Mouse (Mus musculus) lung, embryonic 16.5 days (tissue): ENCODE measurements at regions not wholly inside any gene's neighbourhood (a gene's known extent, or its start where the extent isn't known, plus 50 kb on each side); places are given as distances from the start of the nearest gene placed in this dataset.

Source experiments
- ATAC-seq: fragments of 200-750 bp; cut with Nextera tagmentation; 2 replicates; pipeline ENCODE4 v1.8.0; 2017; ENCODE audit warnings: low read depth, mild to moderate bottlenecking, moderate library complexity
- H3K27ac ChIP-seq: fragments of 300-500 bp; sonication (generic); 2 replicates; pipeline ENCODE4 v1.5.1; 2014; ENCODE audit warnings: mild to moderate bottlenecking, control low read depth, low read length
- H3K27me3 ChIP-seq: fragments of 300-500 bp; sonication (generic); 2 replicates; pipeline ENCODE4 v1.6.1; 2014; ENCODE audit warnings: low read depth, low read length, mixed read lengths; ENCODE audit not compliant: control insufficient read depth, insufficient read depth
- H3K36me3 ChIP-seq: fragments of 300-500 bp; sonication (generic); 2 replicates; pipeline ENCODE4 v1.6.1; 2014; ENCODE audit warnings: low read length; ENCODE audit not compliant: control insufficient read depth, insufficient read depth
- H3K4me1 ChIP-seq: fragments of 300-500 bp; sonication (generic); replicated peaks from 2 replicates; pipeline ENCODE4 v1.6.1; 2014; ENCODE audit warnings: low read length, mixed read lengths; ENCODE audit not compliant: control insufficient read depth, insufficient read depth
- H3K4me2 ChIP-seq: fragments of 300-500 bp; sonication (generic); 2 replicates; pipeline ENCODE4 v1.6.1; 2014; ENCODE audit warnings: low read depth, low read length, control low read depth
- H3K4me3 ChIP-seq: fragments of 300-500 bp; sonication (generic); 2 replicates; pipeline ENCODE4 v1.5.1; 2014; ENCODE audit warnings: mild to moderate bottlenecking, low read length, control low read depth
- H3K9ac ChIP-seq: fragments of 300-500 bp; sonication (generic); 2 replicates; pipeline ENCODE4 v1.6.1; 2014; ENCODE audit warnings: low read length, control low read depth
- H3K9me3 ChIP-seq: fragments of 300-500 bp; sonication (generic); 2 replicates; pipeline ENCODE4 v1.6.1; 2016; ENCODE audit warnings: low read length; ENCODE audit not compliant: control insufficient read depth
- WGBS: fragments of 180-500 bp; shearing (Covaris S2); extraction: QIAGEN DNeasy Blood & Tissue Kit; methylation state at CpG from one replicate; pipeline ENCODE4 v1.1.7; 2014; 5-methylcytosine and 5-hydroxymethylcytosine counted together

- Histone ChIP-seq H3K27me3 (no peaks in the 10 kb centered on the region), H3K4me1 (no peaks in the 10 kb centered on the region), H3K36me3 (no peaks in the 10 kb centered on the region), H3K4me2 (no peak overlapping the region), H3K27ac (no peak overlapping the region), H3K9ac (no peak overlapping the region), H3K4me3 (no peak overlapping the region), H3K9me3 (no peaks in the 10 kb centered on the region)
- ATAC-seq: no peak
- 74% methylated on average over 5 of the region's 5 CpGs for WGBS
Observed at GRCm38 (mm10) chr1:71757236-71757635, 104.2 kb upstream of the Fn1 start.

GRCm38 (mm10) chr1:71756159-71756558 is 103.2 kb upstream of the Fn1 start:
- ATAC-seq: no peak
- Histone ChIP-seq H3K27ac (no peak overlapping the region), H3K9me3 (no peaks in the 10 kb centered on the region), H3K4me2 (no peak overlapping the region), H3K36me3 (no peaks in the 10 kb centered on the region), H3K9ac (no peak overlapping the region), H3K4me1 (no peaks in the 10 kb centered on the region), H3K27me3 (no peaks in the 10 kb centered on the region), H3K4me3 (no peak overlapping the region)
- WGBS: 64% methylated on average over 2 of the region's 2 CpGs

- Histone ChIP-seq H3K9ac (no peak overlapping the region), H3K27ac (no peak overlapping the region), H3K9me3 (no peaks in the 10 kb centered on the region), H3K4me2 (no peak overlapping the region), H3K4me3 (no peak overlapping the region), H3K27me3 (no peaks in the 10 kb centered on the region), H3K4me1 (no peaks in the 10 kb centered on the region), H3K36me3 (no peaks in the 10 kb centered on the region)
- WGBS: 28% methylated on average over 9 of the region's 9 CpGs
- no peak for ATAC-seq
Observed at GRCm38 (mm10) chr1:71755435-71755834, 102.4 kb upstream of the Fn1 start.

GRCm38 (mm10) chr1:71752351-71752750 is 99.4 kb upstream of the Fn1 start:
- no peaks in the 10 kb centered on the region for H3K4me1 ChIP-seq
- 88% methylated on average over 1 of the region's 1 CpGs for WGBS
- H3K27me3 ChIP-seq: no peaks in the 10 kb centered on the region
- no peak overlapping the region for H3K4me2 ChIP-seq
- H3K27ac ChIP-seq: no peak overlapping the region
- no peak for ATAC-seq
- no peak overlapping the region for H3K4me3 ChIP-seq
- H3K36me3 ChIP-seq: no peaks in the 10 kb centered on the region
- H3K9me3 ChIP-seq: no peaks in the 10 kb centered on the region
- H3K9ac ChIP-seq: no peak overlapping the region

GRCm38 (mm10) chr1:71751601-71752000 is 98.6 kb upstream of the Fn1 start:
- WGBS: 72% methylated on average over 1 of the region's 1 CpGs
- no peak for ATAC-seq
- no peaks in the 10 kb centered on the region for H3K27me3 ChIP-seq
- H3K4me2 ChIP-seq: no peak overlapping the region
- H3K4me3 ChIP-seq: no peak overlapping the region
- H3K27ac ChIP-seq: no peak overlapping the region
- H3K4me1 ChIP-seq: no peaks in the 10 kb centered on the region
- H3K9ac ChIP-seq: no peak overlapping the region
- no peaks in the 10 kb centered on the region for H3K9me3 ChIP-seq
- no peaks in the 10 kb centered on the region for H3K36me3 ChIP-seq

GRCm38 (mm10) chr1:71735606-71736005 is 82.6 kb upstream of the Fn1 start:
- Histone ChIP-seq H3K4me2 (no peak overlapping the region), H3K27ac (no peak overlapping the region), H3K4me1 (no peaks in the 10 kb centered on the region), H3K9ac (no peak overlapping the region), H3K9me3 (no peaks in the 10 kb centered on the region), H3K36me3 (no peaks in the 10 kb centered on the region), H3K27me3 (no peaks in the 10 kb centered on the region), H3K4me3 (no peak overlapping the region)
- WGBS: 66% methylated on average over 3 of the region's 3 CpGs
- ATAC-seq: no peak

GRCm38 (mm10) chr1:71731623-71732022 is 78.6 kb upstream of the Fn1 start:
- H3K4me2 ChIP-seq: no peak overlapping the region
- H3K9ac ChIP-seq: no peak overlapping the region
- ATAC-seq: no peak
- H3K9me3 ChIP-seq: no peaks in the 10 kb centered on the region
- no peaks in the 10 kb centered on the region for H3K27me3 ChIP-seq
- no peaks in the 10 kb centered on the region for H3K36me3 ChIP-seq
- H3K4me1 ChIP-seq: no peaks in the 10 kb centered on the region
- no peak overlapping the region for H3K4me3 ChIP-seq
- no peak overlapping the region for H3K27ac ChIP-seq

- Histone ChIP-seq H3K9ac (no peak overlapping the region), H3K27me3 (no peaks in the 10 kb centered on the region), H3K4me1 (no peaks in the 10 kb centered on the region), H3K36me3 (no peaks in the 10 kb centered on the region), H3K9me3 (no peaks in the 10 kb centered on the region), H3K4me2 (no peak overlapping the region), H3K27ac (no peak overlapping the region), H3K4me3 (no peak overlapping the region)
- no peak for ATAC-seq
- WGBS: 75% methylated on average over 4 of the region's 4 CpGs
Observed at GRCm38 (mm10) chr1:71731011-71731410, 78.0 kb upstream of the Fn1 start.

GRCm38 (mm10) chr1:71728852-71729347 is 75.9 kb upstream of the Fn1 start:
- Histone ChIP-seq H3K4me3 (no peak overlapping the region), H3K4me2 (no peak overlapping the region), H3K27me3 (no peaks in the 10 kb centered on the region), H3K4me1 (0 out of 2 replicates have a peak, but pooled peaks cover under 1% of the 10 kb centered on the region), H3K36me3 (no peaks in the 10 kb centered on the region), H3K9me3 (no peaks in the 10 kb centered on the region), H3K9ac (no peak overlapping the region), H3K27ac (no peak overlapping the region)
- ATAC-seq: no peak
- 38% methylated on average over 8 of the region's 8 CpGs for WGBS

GRCm38 (mm10) chr1:71723816-71724215 is 70.8 kb upstream of the Fn1 start:
- 0 out of 2 replicates have a peak, but pooled peaks cover 5% of the 10 kb centered on the region for H3K4me1 ChIP-seq
- H3K27me3 ChIP-seq: no peaks in the 10 kb centered on the region
- ATAC-seq: no peak
- no peaks in the 10 kb centered on the region for H3K36me3 ChIP-seq
- no peak overlapping the region for H3K27ac ChIP-seq
- H3K4me3 ChIP-seq: no peak overlapping the region
- H3K4me2 ChIP-seq: no peak overlapping the region
- H3K9me3 ChIP-seq: no peaks in the 10 kb centered on the region
- H3K9ac ChIP-seq: no peak overlapping the region
- 44% methylated on average over 7 of the region's 7 CpGs for WGBS
